Mouse (Mus musculus) liver, adult 2 months (tissue): Measurements from ENCODE around the gene Asb18. TPM values are rescaled to one million over a fixed set of nuclear protein-coding genes. Genes with fewer than 3 reads are reported as not detected.

Experiments used
- DNase-seq: peaks from one replicate; pipeline ENCODE4 v3.0.0-alpha.2; 2011; ENCODE audit warnings: low read depth, low spot score; ENCODE audit errors: extremely low read depth
- H3K27ac ChIP-seq: fragments of 200-500 bp; replicated peaks from 2 replicates; pipeline ENCODE4 v1.5.1; 2012; ENCODE audit warnings: low read depth, mild to moderate bottlenecking, control low read depth, inconsistent platforms, low read length; ENCODE audit not compliant: insufficient read depth
- H3K27me3 ChIP-seq: fragments of 200-500 bp; 2 replicates; pipeline ENCODE4 v1.6.1; 2012; ENCODE audit warnings: mild to moderate bottlenecking, moderate library complexity, low read length, inconsistent platforms; ENCODE audit not compliant: control insufficient read depth, insufficient read depth
- H3K36me3 ChIP-seq: fragments of 200-500 bp; 2 replicates; pipeline ENCODE4 v1.6.1; 2012; ENCODE audit warnings: low read length, inconsistent platforms; ENCODE audit not compliant: control insufficient read depth, insufficient read depth
- H3K4me1 ChIP-seq: fragments of 200-500 bp; 2 replicates; pipeline ENCODE4 v1.6.1; 2011; ENCODE audit warnings: low read length; ENCODE audit not compliant: control insufficient read depth, insufficient read depth
- H3K4me3 ChIP-seq: fragments of 200-500 bp; 2 replicates; pipeline ENCODE4 v1.5.1; 2011; ENCODE audit warnings: low read depth, mild to moderate bottlenecking, control low read depth, low read length, moderate library complexity; ENCODE audit not compliant: insufficient read depth
- H3K79me2 ChIP-seq: fragments of 200-500 bp; 2 replicates; pipeline ENCODE4 v1.6.1; 2012; ENCODE audit warnings: inconsistent platforms, mild to moderate bottlenecking, low read length, moderate library complexity; ENCODE audit not compliant: control insufficient read depth, insufficient read depth
- H3K9ac ChIP-seq: fragments of 200-500 bp; 2 replicates; pipeline ENCODE4 v1.6.1; 2012; ENCODE audit warnings: low read depth, mild to moderate bottlenecking, control low read depth, inconsistent platforms, low read length
- CTCF ChIP-seq: fragments of 200-500 bp; IDR thresholded peaks from 2 replicates; pipeline ENCODE4 v1.5.1; 2011; ENCODE audit warnings: low read depth, low read length, control low read depth
- POLR2A ChIP-seq: fragments of 200-500 bp; IDR thresholded peaks from 2 replicates; pipeline ENCODE4 v1.6.1; 2011; ENCODE audit warnings: low read length, control low read depth; ENCODE audit not compliant: insufficient read depth; ENCODE audit errors: extremely low read depth
- WGBS: fragments of 180-500 bp; shearing (Covaris S2); methylation state at CpG from one replicate; pipeline ENCODE4 v1.1.7; 2018; 5-methylcytosine and 5-hydroxymethylcytosine counted together
- polyA plus RNA-seq: library from polyadenylated mRNA; depleted of rRNA; stranded (reverse); fragments of >200 nt; gene quantifications from 2 replicates; pipeline ENCODE4 v1.2.3, GENCODE M21; 2012
- total RNA-seq: library from RNA; depleted of rRNA; stranded (reverse); fragments of >200 nt; gene quantifications from 2 replicates; pipeline ENCODE4 v1.2.3, GENCODE M21; 2014

Gene Asb18
- total and polyA plus RNA-seq, 2 experiments: not detected

GRCm38 (mm10) chr1:89971848-89972247, 42.6 kb downstream of the Asb18 start:
- peaks cover 5% of the 10 kb centered on the region; the same call in 1 of the 2 replicates for H3K4me1 ChIP-seq
- 46% methylated on average over 8 of the region's 8 CpGs for WGBS
- H3K36me3 ChIP-seq: no peaks in the 10 kb centered on the region
- no peaks in the 10 kb centered on the region for H3K79me2 ChIP-seq
- TF ChIP-seq CTCF (no peak), POLR2A (no peak)
- H3K27me3 ChIP-seq: peaks cover 8% of the 10 kb centered on the region
- no peak overlapping the region for H3K9ac ChIP-seq
- no peak overlapping the region for H3K27ac ChIP-seq
- no peak overlapping the region for H3K4me3 ChIP-seq
- DNase-seq: no peak

GRCm38 (mm10) chr1:89969714-89970110, 44.8 kb downstream of the Asb18 start:
- Histone ChIP-seq H3K36me3 (no peaks in the 10 kb centered on the region), H3K27ac (no peak overlapping the region), H3K4me3 (no peak overlapping the region), H3K79me2 (no peaks in the 10 kb centered on the region), H3K4me1 (peaks cover 5% of the 10 kb centered on the region; the same call in 1 of the 2 replicates), H3K27me3 (peaks cover 8% of the 10 kb centered on the region), H3K9ac (no peak overlapping the region)
- WGBS: 74% methylated on average over 4 of the region's 4 CpGs
- TF ChIP-seq POLR2A (no peak), CTCF (no peak)
- DNase-seq: no peak

- Histone ChIP-seq H3K79me2 (no peaks in the 10 kb centered on the region), H3K4me1 (peaks cover 5% of the 10 kb centered on the region; the same call in 1 of the 2 replicates), H3K4me3 (no peak overlapping the region), H3K27me3 (peaks cover 8% of the 10 kb centered on the region), H3K9ac (no peak overlapping the region), H3K36me3 (no peaks in the 10 kb centered on the region), H3K27ac (no peak overlapping the region)
- no peak for TF ChIP-seq CTCF
- no peak for TF ChIP-seq POLR2A
- 44% methylated on average over 10 of the region's 10 CpGs for WGBS
- DNase-seq: no peak
Measured at GRCm38 (mm10) chr1:89969072-89969713, 45.3 kb downstream of the Asb18 start.

GRCm38 (mm10) chr1:89968111-89968851, 46.2 kb downstream of the Asb18 start:
- DNase-seq: peak; percentile 10
- peaks cover 5% of the 10 kb centered on the region; the same call in 1 of the 2 replicates for H3K4me1 ChIP-seq
- H3K36me3 ChIP-seq: no peaks in the 10 kb centered on the region
- no peak overlapping the region for H3K9ac ChIP-seq
- WGBS: under 1% methylated on average over 90 of the region's 95 CpGs
- peaks cover 8% of the 10 kb centered on the region for H3K27me3 ChIP-seq
- no peak overlapping the region for H3K27ac ChIP-seq
- no peaks in the 10 kb centered on the region for H3K79me2 ChIP-seq
- H3K4me3 ChIP-seq: peak overlapping the region; percentile 3; the same call in 1 of the 2 replicates
- no peak for TF ChIP-seq CTCF
- no peak for TF ChIP-seq POLR2A

- H3K27ac ChIP-seq: no peak overlapping the region
- WGBS: 20% methylated on average over 9 of the region's 9 CpGs
- peaks cover 5% of the 10 kb centered on the region; the same call in 1 of the 2 replicates for H3K4me1 ChIP-seq
- no peak for DNase-seq
- H3K9ac ChIP-seq: no peak overlapping the region
- no peaks in the 10 kb centered on the region for H3K79me2 ChIP-seq
- no peaks in the 10 kb centered on the region for H3K36me3 ChIP-seq
- H3K27me3 ChIP-seq: peaks cover 8% of the 10 kb centered on the region
- no peak for TF ChIP-seq POLR2A
- no peak for TF ChIP-seq CTCF
- no peak overlapping the region for H3K4me3 ChIP-seq
Measured at GRCm38 (mm10) chr1:89967585-89967984, 46.9 kb downstream of the Asb18 start.
